Mouse (Mus musculus) limb, embryonic 15.5 days (tissue): ENCODE results near the gene Tomm40. TPM values are rescaled to one million over a fixed set of nuclear protein-coding genes. Genes with fewer than 3 reads are reported as not detected.

Experiments used
- ATAC-seq: fragments of 200-750 bp; cut with Nextera tagmentation; 2 replicates; pipeline ENCODE4 v1.8.0; 2017; ENCODE audit warnings: low read depth, moderate TSS enrichment; ENCODE audit not compliant: insufficient number of reproducible peaks, low FRiP score, low TSS enrichment
- H3K27ac ChIP-seq: fragments of 300-500 bp; sonication (generic); 2 replicates; pipeline ENCODE4 v1.5.1; 2015; ENCODE audit warnings: moderate library complexity, mild to moderate bottlenecking, inconsistent platforms
- H3K27me3 ChIP-seq: fragments of 300-500 bp; sonication (generic); 2 replicates; pipeline ENCODE4 v1.6.1; 2015; ENCODE audit warnings: inconsistent platforms
- H3K36me3 ChIP-seq: fragments of 300-500 bp; sonication (generic); 2 replicates; pipeline ENCODE4 v1.6.1; 2015; ENCODE audit warnings: inconsistent platforms
- H3K4me1 ChIP-seq: fragments of 300-500 bp; sonication (generic); 2 replicates; pipeline ENCODE4 v1.6.1; 2015; ENCODE audit warnings: inconsistent platforms
- H3K4me2 ChIP-seq: fragments of 300-500 bp; sonication (generic); 2 replicates; pipeline ENCODE4 v1.6.1; 2015; ENCODE audit warnings: mild to moderate bottlenecking, inconsistent platforms
- H3K4me3 ChIP-seq: fragments of 300-500 bp; sonication (generic); 2 replicates; pipeline ENCODE4 v1.5.1; 2015; ENCODE audit warnings: mild to moderate bottlenecking, inconsistent platforms
- H3K9ac ChIP-seq: fragments of 300-500 bp; sonication (generic); 2 replicates; pipeline ENCODE4 v1.6.1; 2015; ENCODE audit warnings: inconsistent platforms
- H3K9me3 ChIP-seq: fragments of 300-500 bp; sonication (generic); 2 replicates; pipeline ENCODE4 v1.6.1; 2016; ENCODE audit warnings: inconsistent platforms
- WGBS: fragments of 180-500 bp; shearing (Covaris S2); methylation state at CpG from one replicate; pipeline ENCODE4 v1.1.7; 2015; 5-methylcytosine and 5-hydroxymethylcytosine counted together
- polyA plus RNA-seq: library from polyadenylated mRNA; unstranded; fragments of >200 nt; fragmentation: Nextera tagmentation; extraction: Ambion mirVana; gene quantifications from 2 replicates; pipeline ENCODE4 v1.2.1, GENCODE M21; 2015

Gene Tomm40
- polyA plus RNA-seq, 1 experiment from 2014 or later: 129 TPM

GRCm38 (mm10) chr7:19663940-19664339, 51.3 kb downstream of the Tomm40 start:
- Histone ChIP-seq H3K9me3 (no peaks in the 10 kb centered on the region), H3K9ac (peak overlapping the region; percentile 100), H3K4me2 (peak overlapping the region; percentile 88), H3K4me1 (peaks cover 20% of the 10 kb centered on the region), H3K27ac (no peak overlapping the region), H3K4me3 (peak overlapping the region; percentile 100), H3K36me3 (peaks cover 21% of the 10 kb centered on the region), H3K27me3 (no peaks in the 10 kb centered on the region)
- WGBS: 16% methylated on average over 8 of the region's 8 CpGs
- no peak for ATAC-seq

GRCm38 (mm10) chr7:19652614-19653013, 62.6 kb downstream of the Tomm40 start:
- no peaks in the 10 kb centered on the region for H3K4me1 ChIP-seq
- H3K4me3 ChIP-seq: no peak overlapping the region
- WGBS: 94% methylated on average over 2 of the region's 2 CpGs
- ATAC-seq: no peak
- no peak overlapping the region for H3K27ac ChIP-seq
- no peaks in the 10 kb centered on the region for H3K27me3 ChIP-seq
- no peak overlapping the region for H3K9ac ChIP-seq
- H3K36me3 ChIP-seq: peaks cover 67% of the 10 kb centered on the region
- no peaks in the 10 kb centered on the region for H3K9me3 ChIP-seq
- H3K4me2 ChIP-seq: no peak overlapping the region

Other genes starting within 250 kb of the Tomm40 start
- 1.8 and 2.0 TPM in 2 replicates for gene Bloc1s3, start 207.1 kb downstream of the Tomm40 start, polyA plus RNA-seq
- gene Trappc6a, start 207.0 kb downstream of the Tomm40 start, polyA plus RNA-seq: 94.7 and 97.9 TPM in 2 replicates
- 1.7 and 2.5 TPM in 2 replicates for gene Nkpd1, start 197.6 kb downstream of the Tomm40 start, polyA plus RNA-seq
- gene Ppp1r37, start 152.4 kb downstream of the Tomm40 start, polyA plus RNA-seq: 25.1 and 26.3 TPM in 2 replicates
- gene Zfp296, start 138.2 kb downstream of the Tomm40 start, polyA plus RNA-seq: 1.00 and 1.1 TPM in 2 replicates
- 144 and 149 TPM in 2 replicates for gene Gemin7, start 137.8 kb downstream of the Tomm40 start, polyA plus RNA-seq
- 49.6 and 49.8 TPM in 2 replicates for gene Clasrp, start 111.0 kb downstream of the Tomm40 start, polyA plus RNA-seq
- gene Relb, start 86.0 kb downstream of the Tomm40 start, polyA plus RNA-seq: 11.8 and 14.1 TPM in 2 replicates
- gene Clptm1, start 50.4 kb downstream of the Tomm40 start, polyA plus RNA-seq: 73.4 and 73.8 TPM in 2 replicates
- gene Apoc2, start 37.5 kb downstream of the Tomm40 start, polyA plus RNA-seq: 1.8 and 2.7 TPM in 2 replicates
- gene Gm44805, start 34.0 kb downstream of the Tomm40 start, polyA plus RNA-seq: not detected in 2 replicates
- gene Apoc4, start 34.0 kb downstream of the Tomm40 start, polyA plus RNA-seq: 0.41 TPM in 1 of 2 replicates, not detected in the other
- gene Apoc1, start 22.8 kb downstream of the Tomm40 start, polyA plus RNA-seq: 46.2 and 57.9 TPM in 2 replicates
- 409 and 468 TPM in 2 replicates for gene Apoe, start 16.2 kb downstream of the Tomm40 start, polyA plus RNA-seq
- gene Nectin2, start 35.0 kb upstream of the Tomm40 start, polyA plus RNA-seq: 84.5 and 85.1 TPM in 2 replicates
- 120 and 150 TPM in 2 replicates for gene Bcam, start 55.6 kb upstream of the Tomm40 start, polyA plus RNA-seq
- 14.6 and 15.2 TPM in 2 replicates for gene Cblc, start 81.4 kb upstream of the Tomm40 start, polyA plus RNA-seq
- gene Bcl3, start 107.3 kb upstream of the Tomm40 start, polyA plus RNA-seq: 3.9 and 4.4 TPM in 2 replicates
- not detected in 2 replicates for gene Gm19345, start 136.6 kb upstream of the Tomm40 start, polyA plus RNA-seq
- not detected in 2 replicates for gene Ceacam16, start 145.9 kb upstream of the Tomm40 start, polyA plus RNA-seq
- 11.1 and 11.2 TPM in 2 replicates for gene Ceacam19, start 172.5 kb upstream of the Tomm40 start, polyA plus RNA-seq
- 13.4 and 13.7 TPM in 2 replicates for gene Pvr, start 205.7 kb upstream of the Tomm40 start, polyA plus RNA-seq
- 0.15 TPM in 1 of 2 replicates, not detected in the other for gene Igsf23, start 235.3 kb upstream of the Tomm40 start, polyA plus RNA-seq
- not detected in 2 replicates for gene Ceacam20, start 250.0 kb upstream of the Tomm40 start, polyA plus RNA-seq